Mouse (Mus musculus): Measurements from ENCODE around the gene Arrdc4.
A peak's percentile ranks its signal among the peaks of the same experiment; 100 is the strongest.

Arrdc4 gene

GRCm38 (mm10) chr7:68709319-68709573 lies 39.8 kb downstream of the Arrdc4 start:
- DNase-seq (ENCODE audit: low spot score) = no peak

- no peak for DNase-seq (ENCODE audit: low spot score)
Observed at GRCm38 (mm10) chr7:68708563-68709318, 40.3 kb downstream of the Arrdc4 start.

- DNase-seq (ENCODE audit: low spot score) = no peak
Observed at GRCm38 (mm10) chr7:68705162-68705561, 43.9 kb downstream of the Arrdc4 start.

GRCm38 (mm10) chr7:68697313-68697712 lies 51.7 kb downstream of the Arrdc4 start:
- DNase-seq (ENCODE audit: low spot score) = no peak

- peak; percentile 31 for DNase-seq (ENCODE audit: low spot score)
Observed at GRCm38 (mm10) chr7:68696908-68697307, 52.1 kb downstream of the Arrdc4 start.

- DNase-seq (ENCODE audit: low spot score) = no peak
Observed at GRCm38 (mm10) chr7:68696446-68696845, 52.6 kb downstream of the Arrdc4 start.

GRCm38 (mm10) chr7:68692731-68693130 lies 56.3 kb downstream of the Arrdc4 start:
- no peak for DNase-seq (ENCODE audit: low spot score)

GRCm38 (mm10) chr7:68691454-68691853 lies 57.6 kb downstream of the Arrdc4 start:
- no peak for DNase-seq (ENCODE audit: low spot score)

- DNase-seq (ENCODE audit: low spot score) = no peak
Observed at GRCm38 (mm10) chr7:68687140-68687611, 61.9 kb downstream of the Arrdc4 start.
